Mouse (Mus musculus) embryonic fibroblast, embryonic 13.5 days (primary cell): ENCODE results near the gene Cd52.

Experiments used
- CTCF ChIP-seq: IDR thresholded peaks from 2 replicates; pipeline ENCODE4 v1.5.1; 2011; ENCODE audit warnings: mild to moderate bottlenecking, control low read depth, low read length, moderate library complexity, borderline replicate concordance; ENCODE audit not compliant: insufficient read depth
- POLR2A ChIP-seq: IDR thresholded peaks from 2 replicates; pipeline ENCODE4 v1.6.1; 2011; ENCODE audit warnings: low read depth, mild to moderate bottlenecking, control low read depth, low read length, moderate library complexity

GRCm38 (mm10) chr4:134128983-134129362 is 34.1 kb upstream of the Cd52 start:
- TF ChIP-seq CTCF (no peak), POLR2A (no peak)
